ENCODE assay signal across 9 mouse cellular contexts in genomic region chr8:13199385-13200061, GRCm38 (mm10). TPM values are rescaled to one million over a fixed set of nuclear protein-coding genes. Genes with fewer than 3 reads are reported as not detected.
DNase-seq lines count a peak whose midpoint lies in the region; ATAC-seq and TF ChIP-seq lines count a peak whose summit lies in the region.
"Had no signal": no experiment of that assay in that cellular context is flagged by ENCODE, and none has a peak within 500 bp of the region (broad histone marks: within the 10 kb centered on the region; RNA-seq: fewer than 3 reads in every experiment).

No protein-coding gene starts in this region.

- TF ChIP-seq POLR2A in myocyte (IDR thresholded peaks at IDR 0.05; ENCODE audit: insufficient read length, low read depth): no peak

- H3K4me3 ChIP-seq in embryonic facial prominence, embryonic 14.5 days (ENCODE audit: low read depth, low read length): peak overlapping the region; percentile 82
- H3K4me3 ChIP-seq in kidney, embryonic 16.5 days (ENCODE audit: low read length): peak overlapping the region; percentile 85
- peak overlapping the region; percentile 51 for H3K4me3 ChIP-seq in myocyte

- no peak for ATAC-seq in embryonic facial prominence, embryonic 14.5 days (ENCODE audit: low read depth)
- peak; percentile 39; the same call in 1 of the 2 replicates for ATAC-seq in kidney, embryonic 16.5 days (ENCODE audit: low FRiP score, low TSS enrichment)

- WGBS in embryonic facial prominence, embryonic 14.5 days: 24% methylated on average over 14 of the region's 14 CpGs
- 27% methylated on average over 14 of the region's 14 CpGs for WGBS in kidney, embryonic 16.5 days

- peak overlapping the region; percentile 65 for H3ac ChIP-seq in myocyte (ENCODE audit: control insufficient read depth, insufficient read length)

- peak overlapping the region; percentile 88 for H3K4me2 ChIP-seq in embryonic facial prominence, embryonic 14.5 days (ENCODE audit: low read depth, low read length)
- peak overlapping the region; percentile 92 for H3K4me2 ChIP-seq in kidney, embryonic 16.5 days (replicated peaks; ENCODE audit: low read depth, low read length)
- peak overlapping the region; percentile 66 for H3K4me2 ChIP-seq in myocyte (ENCODE audit: low read depth)

- no peaks in the 10 kb centered on the region; the same call in 1 of the 2 replicates for H3K4me1 ChIP-seq in embryonic facial prominence, embryonic 14.5 days (ENCODE audit: control insufficient read depth, insufficient read depth, low read length)
- peaks cover 9% of the 10 kb centered on the region; the same call in 1 of the 2 replicates for H3K4me1 ChIP-seq in kidney, embryonic 16.5 days (ENCODE audit: insufficient read depth, low read length)

- no peaks in the 10 kb centered on the region for H3K36me3 ChIP-seq in embryonic facial prominence, embryonic 14.5 days (ENCODE audit: control insufficient read depth, insufficient read depth, low read length)
- H3K36me3 ChIP-seq in kidney, embryonic 16.5 days (ENCODE audit: insufficient read depth, low read length): no peaks in the 10 kb centered on the region
- H3K36me3 ChIP-seq in myocyte (ENCODE audit: control insufficient read depth, insufficient read depth): no peaks in the 10 kb centered on the region

- peaks cover 11% of the 10 kb centered on the region for H3K79me2 ChIP-seq in myocyte (ENCODE audit: control insufficient read depth, insufficient read depth)

- H3K27ac ChIP-seq in embryonic facial prominence, embryonic 14.5 days (replicated peaks; ENCODE audit: low read depth, low read length): no peak overlapping the region
- no peak overlapping the region for H3K27ac ChIP-seq in kidney, embryonic 16.5 days (ENCODE audit: low read length)

- H3K9me3 ChIP-seq in embryonic facial prominence, embryonic 14.5 days (ENCODE audit: control insufficient read depth, low read length): no peaks in the 10 kb centered on the region
- no peaks in the 10 kb centered on the region for H3K9me3 ChIP-seq in kidney, embryonic 16.5 days (ENCODE audit: low read length)

- peak; percentile 61 for DNase-seq in kidney, adult 11 months
- no peak for DNase-seq in kidney, postnatal 10 days
- no peak for DNase-seq in embryonic facial prominence, embryonic 14.5 days (ENCODE audit: low spot score)
- DNase-seq in gastrocnemius, postnatal 10 days: no peak
- no peak for DNase-seq in urinary bladder, adult 2 months (ENCODE audit: low spot score)
- DNase-seq in adrenal gland, adult 8-10 months: no peak

- H3K9ac ChIP-seq in embryonic facial prominence, embryonic 14.5 days (ENCODE audit: low read depth, low read length): peak overlapping the region; percentile 67; the same call in 1 of the 2 replicates
- peak overlapping the region; percentile 76 for H3K9ac ChIP-seq in kidney, embryonic 16.5 days (replicated peaks; ENCODE audit: low read length)

- H3K27me3 ChIP-seq in embryonic facial prominence, embryonic 14.5 days (replicated peaks; ENCODE audit: control insufficient read depth, insufficient read depth, low read length): peaks cover 40% of the 10 kb centered on the region
- H3K27me3 ChIP-seq in kidney, embryonic 16.5 days (ENCODE audit: insufficient read depth, low read length): peaks cover 29% of the 10 kb centered on the region
- no peaks in the 10 kb centered on the region for H3K27me3 ChIP-seq in myocyte (ENCODE audit: control insufficient read depth, insufficient read depth, insufficient read length)
- H3K27me3 ChIP-seq: Patski had no signal

TF ChIP-seq in myocyte, 11 proteins besides CTCF, POLR2A, EP300 and RAD21:
- no peak for TF ChIP-seq USF1 (IDR thresholded peaks at IDR 0.05; ENCODE audit: low read depth)
- TF ChIP-seq MAX (IDR thresholded peaks at IDR 0.05; ENCODE audit: low read depth): no peak
- no peak for TF ChIP-seq MYOD1 (IDR thresholded peaks at IDR 0.05; ENCODE audit: control insufficient read depth in 1 of 3, insufficient read length in 2 of 3, low read depth in 2 of 3)
- no peak for TF ChIP-seq POLR2AphosphoS2 (IDR thresholded peaks at IDR 0.05; ENCODE audit: insufficient read length, low read depth)
- TF ChIP-seq CEBPB (IDR thresholded peaks at IDR 0.05; ENCODE audit: insufficient read depth, poor library complexity, severe bottlenecking): no peak
- no peak for TF ChIP-seq TCF3 (IDR thresholded peaks at IDR 0.05; ENCODE audit: insufficient read length, low read depth)
- TF ChIP-seq MYOG (IDR thresholded peaks at IDR 0.05; ENCODE audit: control insufficient read depth in 1 of 3, insufficient read depth in 1 of 3, insufficient read length in 2 of 3, low read depth in 2 of 3): no peak
- no peak for TF ChIP-seq SRF (IDR thresholded peaks at IDR 0.05; ENCODE audit: control insufficient read depth, insufficient read length, low read depth)

RNA-seq across cellular contexts. Expression of gene Grtp1, which starts 0.9 kb away (rescaled TPM):
- 13.6 and 14.5 TPM in 2 replicates for polyA plus RNA-seq in embryonic facial prominence, embryonic 14.5 days (2014; fragmentation: Nextera tagmentation; extraction: Ambion mirVana)
- polyA plus RNA-seq in kidney, embryonic 16.5 days (2015; fragmentation: Nextera tagmentation; extraction: Ambion mirVana): 22.5 and 23.6 TPM in 2 replicates
- polyA plus RNA-seq in myocyte (2012; fragmentation: generic; extraction: Trizol): 34.4 TPM
- 10 to 100 TPM in 1 of 2 experiments, 1 to 10 TPM in 1; 9.8 to 14.0 TPM for total RNA-seq in gastrocnemius, postnatal 10 days (2021)
- polyA plus RNA-seq in urinary bladder, adult 2 months (2012; rRNA removed): 14.2 and 14.9 TPM in 2 replicates
- 10 to 100 TPM; 15.0 to 30.3 (median 18.9) TPM for total RNA-seq in adrenal gland, adult 8-10 months (2022)

RNA-seq across cellular contexts. Expression of gene Lamp1, which starts 40.6 kb away (rescaled TPM):
- polyA plus RNA-seq in embryonic facial prominence, embryonic 14.5 days (2014; fragmentation: Nextera tagmentation; extraction: Ambion mirVana): 367 TPM in 2 replicates
- 308 and 374 TPM in 2 replicates for polyA plus RNA-seq in kidney, embryonic 16.5 days (2015; fragmentation: Nextera tagmentation; extraction: Ambion mirVana)
- 531 TPM for polyA plus RNA-seq in myocyte (2012; fragmentation: generic; extraction: Trizol)
- 100 to 1,000 TPM; 234 to 237 TPM for total RNA-seq in gastrocnemius, postnatal 10 days (2021)
- polyA plus RNA-seq in urinary bladder, adult 2 months (2012; rRNA removed): 555 and 563 TPM in 2 replicates
- total RNA-seq in adrenal gland, adult 8-10 months (2022): 100 to 1,000 TPM; 434 to 557 (median 482) TPM

RNA-seq across cellular contexts. Expression of gene Adprhl1, which starts 54.4 kb away (rescaled TPM):
- 13.9 and 18.1 TPM in 2 replicates for polyA plus RNA-seq in embryonic facial prominence, embryonic 14.5 days (2014; fragmentation: Nextera tagmentation; extraction: Ambion mirVana)
- polyA plus RNA-seq in kidney, embryonic 16.5 days (2015; fragmentation: Nextera tagmentation; extraction: Ambion mirVana): 0.16 and 0.46 TPM in 2 replicates
- polyA plus RNA-seq in myocyte (2012; fragmentation: generic; extraction: Trizol): 17.8 TPM
- total RNA-seq in gastrocnemius, postnatal 10 days (2021): 10 to 100 TPM; 70.9 to 79.8 TPM
- polyA plus RNA-seq in urinary bladder, adult 2 months (2012; rRNA removed): 0.36 and 0.81 TPM in 2 replicates
- total RNA-seq in adrenal gland, adult 8-10 months (2022): 1 to 10 TPM in 3 of 4 experiments, under 1 TPM in 1; 0.34 to 3.9 (median 1.6) TPM
